In the genomic region with DNA sequence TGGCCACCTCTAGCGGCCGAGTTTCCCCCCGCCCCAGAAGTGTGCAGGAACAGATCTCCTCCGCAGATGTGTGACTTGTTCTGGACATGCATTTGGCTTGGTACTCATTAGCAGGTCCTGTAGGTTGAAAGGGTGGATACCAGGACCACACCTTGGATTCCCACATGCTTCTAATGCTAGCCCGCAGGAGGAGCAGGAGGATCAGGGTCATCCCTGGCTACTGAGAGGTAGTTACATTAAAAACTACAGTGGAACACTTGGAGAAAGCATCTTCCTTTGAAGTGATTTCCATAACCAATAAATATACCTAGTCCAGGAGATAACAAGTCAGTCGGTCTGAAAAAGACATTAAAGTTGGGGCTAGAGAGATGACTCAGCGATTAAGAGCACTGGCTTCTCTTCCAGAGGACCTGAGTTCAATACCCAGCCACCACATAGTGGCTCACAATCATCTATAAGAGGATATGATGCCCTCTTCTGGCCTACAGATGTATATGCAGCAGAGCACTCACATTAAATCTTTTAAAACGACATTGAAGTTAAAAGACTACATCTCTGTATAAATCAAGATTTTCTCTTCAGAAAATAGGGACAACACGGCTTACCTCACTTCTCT, we compare ENCODE assay signal across 7 mouse cellular contexts. TPM values are rescaled to one million over a fixed set of nuclear protein-coding genes. Genes with fewer than 3 reads are reported as not detected.
DNase-seq lines count a peak whose midpoint lies in the region; ATAC-seq and TF ChIP-seq lines count a peak whose summit lies in the region.

No protein-coding gene starts in this region.

- H3K4me1 ChIP-seq in thymus, adult 2 months (replicated peaks; ENCODE audit: control insufficient read depth, insufficient read depth, low read length), result peaks cover 13% of the 10 kb centered on the region
- H3K4me1 ChIP-seq in cortical plate, adult 2 months (ENCODE audit: control insufficient read depth, insufficient read depth, low read length), result peaks cover 4% of the 10 kb centered on the region; the same call in 1 of the 2 replicates
- peaks cover 41% of the 10 kb centered on the region for H3K4me1 ChIP-seq in hindbrain, embryonic 15.5 days (replicated peaks)
- peaks cover 42% of the 10 kb centered on the region for H3K4me1 ChIP-seq in midbrain, embryonic 10.5 days

- H3K36me3 ChIP-seq in thymus, adult 2 months (ENCODE audit: control insufficient read depth, insufficient read depth, low read length), result no peaks in the 10 kb centered on the region
- peaks cover 6% of the 10 kb centered on the region; the same call in 1 of the 2 replicates for H3K36me3 ChIP-seq in hindbrain, embryonic 15.5 days
- H3K36me3 ChIP-seq in midbrain, embryonic 10.5 days, result peaks cover 13% of the 10 kb centered on the region

- H3K27ac ChIP-seq in thymus, adult 2 months (ENCODE audit: control insufficient read depth, insufficient read depth, low read length), result no peak overlapping the region
- H3K27ac ChIP-seq in cortical plate, adult 2 months (ENCODE audit: insufficient read depth, low read length), result no peak overlapping the region
- peak overlapping the region; percentile 91 for H3K27ac ChIP-seq in hindbrain, embryonic 15.5 days (replicated peaks)
- H3K27ac ChIP-seq in midbrain, embryonic 10.5 days (replicated peaks), result peak overlapping the region; percentile 91

- peak overlapping the region; percentile 22 for H3K4me3 ChIP-seq in thymus, adult 2 months (ENCODE audit: control insufficient read depth, insufficient read depth, low read length)
- peak overlapping the region; percentile 62 for H3K4me3 ChIP-seq in cortical plate, adult 2 months (ENCODE audit: insufficient read depth, low read length)
- peak overlapping the region; percentile 58 for H3K4me3 ChIP-seq in hindbrain, embryonic 15.5 days
- peak overlapping the region; percentile 71 for H3K4me3 ChIP-seq in midbrain, embryonic 10.5 days

- peak overlapping the region; percentile 64 for H3K9ac ChIP-seq in hindbrain, embryonic 15.5 days

- no peak for TF ChIP-seq CTCF in thymus, adult 2 months (IDR thresholded peaks at IDR 0.05; ENCODE audit: borderline replicate concordance, control insufficient read depth, extremely low read depth, insufficient read depth, low read length, poor library complexity)
- no peak for TF ChIP-seq CTCF in cortical plate, adult 2 months (IDR thresholded peaks at IDR 0.05; ENCODE audit: extremely low read depth, insufficient read depth, low read length)

- H3K9me3 ChIP-seq in hindbrain, embryonic 15.5 days, result no peaks in the 10 kb centered on the region
- no peaks in the 10 kb centered on the region; the same call in 1 of the 2 replicates for H3K9me3 ChIP-seq in midbrain, embryonic 10.5 days (replicated peaks)

- peak overlapping the region; percentile 88 for H3K4me2 ChIP-seq in hindbrain, embryonic 15.5 days

- H3K27me3 ChIP-seq in thymus, adult 2 months (ENCODE audit: control insufficient read depth, insufficient read depth, low read length), result no peaks in the 10 kb centered on the region
- H3K27me3 ChIP-seq in hindbrain, embryonic 15.5 days, result no peaks in the 10 kb centered on the region
- no peaks in the 10 kb centered on the region for H3K27me3 ChIP-seq in midbrain, embryonic 10.5 days (ENCODE audit: low read depth, poor library complexity, severe bottlenecking)

- no peak for TF ChIP-seq POLR2A in thymus, adult 2 months (IDR thresholded peaks at IDR 0.05; ENCODE audit: control insufficient read depth, extremely low read depth, insufficient read depth, low read length, poor library complexity)
- TF ChIP-seq POLR2A in cortical plate, adult 2 months (IDR thresholded peaks at IDR 0.05; ENCODE audit: extremely low read depth, insufficient read depth, low read length), result no peak

- DNase-seq in thymus, adult 2 months, result no peak
- no peak for DNase-seq in thymus, postnatal 10 days (ENCODE audit: low spot score in 2 of 2)
- DNase-seq in midbrain, embryonic 10.5 days (ENCODE audit: low spot score), result no peak
- no peak for DNase-seq in thymus, postnatal 36 days
- no peak for DNase-seq in layer of hippocampus, postnatal 10 days (ENCODE audit: low spot score in 2 of 2)

- ATAC-seq in hindbrain, embryonic 15.5 days (ENCODE audit: low FRiP score, low read depth), result no peak

- 5% methylated on average over 9 of the region's 9 CpGs for WGBS in thymus, adult 2 months
- 7% methylated on average over 9 of the region's 9 CpGs for WGBS in hindbrain, embryonic 15.5 days
- WGBS in midbrain, embryonic 10.5 days, result 13% methylated on average over 9 of the region's 9 CpGs

RNA-seq across cellular contexts. Expression of a gene that starts 0.8 kb away (rescaled TPM):
- polyA plus RNA-seq in thymus, adult 2 months (2012; rRNA removed), result 4.4 and 6.8 TPM in 2 replicates
- polyA plus RNA-seq in cortical plate, adult 2 months (2012; rRNA removed), result 6.0 and 7.0 TPM in 2 replicates
- polyA plus RNA-seq in hindbrain, embryonic 15.5 days (2015; fragmentation: Nextera tagmentation; extraction: Ambion mirVana), result 12.4 and 16.6 TPM in 2 replicates
- polyA plus RNA-seq in midbrain, embryonic 10.5 days (2016; fragmentation: Nextera tagmentation; extraction: Ambion mirVana), result 14.3 and 18.5 TPM in 2 replicates
- 10 to 100 TPM; 10.3 to 13.1 TPM for total RNA-seq in layer of hippocampus, postnatal 10 days (2021)

RNA-seq across cellular contexts. Expression of a gene that starts 0.9 kb away (rescaled TPM):
- polyA plus RNA-seq in thymus, adult 2 months (2012; rRNA removed), result not detected in 2 replicates
- polyA plus RNA-seq in cortical plate, adult 2 months (2012; rRNA removed), result 0.44 and 0.50 TPM in 2 replicates
- polyA plus RNA-seq in hindbrain, embryonic 15.5 days (2015; fragmentation: Nextera tagmentation; extraction: Ambion mirVana), result 1.9 and 4.0 TPM in 2 replicates
- polyA plus RNA-seq in midbrain, embryonic 10.5 days (2016; fragmentation: Nextera tagmentation; extraction: Ambion mirVana), result 1.3 and 2.2 TPM in 2 replicates
- total RNA-seq in layer of hippocampus, postnatal 10 days (2021), result 1 to 10 TPM in 1 of 2 experiments, not detected in 1; 2.2 TPM

RNA-seq across cellular contexts. Expression of a gene that starts 3.5 kb away (rescaled TPM):
- polyA plus RNA-seq in thymus, adult 2 months (2012; rRNA removed), result 30.6 and 36.4 TPM in 2 replicates
- polyA plus RNA-seq in cortical plate, adult 2 months (2012; rRNA removed), result 42.8 and 44.9 TPM in 2 replicates
- polyA plus RNA-seq in hindbrain, embryonic 15.5 days (2015; fragmentation: Nextera tagmentation; extraction: Ambion mirVana), result 73.8 and 85.0 TPM in 2 replicates
- 113 and 116 TPM in 2 replicates for polyA plus RNA-seq in midbrain, embryonic 10.5 days (2016; fragmentation: Nextera tagmentation; extraction: Ambion mirVana)
- total RNA-seq in layer of hippocampus, postnatal 10 days (2021), result 10 to 100 TPM; 54.7 to 62.8 TPM

RNA-seq across cellular contexts. Expression of a gene that starts 18.4 kb away (rescaled TPM):
- 1.5 and 1.7 TPM in 2 replicates for polyA plus RNA-seq in thymus, adult 2 months (2012; rRNA removed)
- 2.3 and 2.5 TPM in 2 replicates for polyA plus RNA-seq in cortical plate, adult 2 months (2012; rRNA removed)
- 8.6 and 10.9 TPM in 2 replicates for polyA plus RNA-seq in hindbrain, embryonic 15.5 days (2015; fragmentation: Nextera tagmentation; extraction: Ambion mirVana)
- polyA plus RNA-seq in midbrain, embryonic 10.5 days (2016; fragmentation: Nextera tagmentation; extraction: Ambion mirVana), result 6.8 and 9.2 TPM in 2 replicates
- total RNA-seq in layer of hippocampus, postnatal 10 days (2021), result 1 to 10 TPM; 3.2 to 4.1 TPM

RNA-seq across cellular contexts. Expression of a gene that starts 30.7 kb away (rescaled TPM):
- polyA plus RNA-seq in thymus, adult 2 months (2012; rRNA removed), result 5.4 and 8.1 TPM in 2 replicates
- 9.8 and 10.4 TPM in 2 replicates for polyA plus RNA-seq in cortical plate, adult 2 months (2012; rRNA removed)
- 21.3 and 22.3 TPM in 2 replicates for polyA plus RNA-seq in hindbrain, embryonic 15.5 days (2015; fragmentation: Nextera tagmentation; extraction: Ambion mirVana)
- 10.6 and 13.0 TPM in 2 replicates for polyA plus RNA-seq in midbrain, embryonic 10.5 days (2016; fragmentation: Nextera tagmentation; extraction: Ambion mirVana)
- 10 to 100 TPM; 28.0 to 32.8 TPM for total RNA-seq in layer of hippocampus, postnatal 10 days (2021)

Comparison
In these comparisons a context has a peak if more than half of its experiments do, and no peak if none do; other contexts are left out.
1. H3K27ac ChIP-seq: peak in hindbrain, embryonic 15.5 days (single experiment) and midbrain, embryonic 10.5 days (single experiment); none in thymus, adult 2 months (single experiment) and cortical plate, adult 2 months (single experiment).
2. Peak in every context shown above with its lines, with median percentiles within 50 percentile points of each other: H3K4me3 ChIP-seq.